Mouse (Mus musculus): Measurements from ENCODE around the gene Tle4.

GRCm38 (mm10) chr19:14468733-14469132, 129.1 kb downstream of the Tle4 start:
- TF ChIP-seq EP300 (IDR thresholded peaks at IDR 0.05; ENCODE audit: insufficient read depth, low read depth, low read length) (no peak), CTCF (IDR thresholded peaks at IDR 0.05) (no peak), POLR2A (IDR thresholded peaks at IDR 0.05; ENCODE audit: insufficient read depth, low read depth, low read length) (no peak)

Data from heart, adult 2 months (tissue).